Mouse (Mus musculus) left cerebral cortex, adult 2 months (tissue): Measurements from ENCODE around the gene AW011738. TPM values are rescaled to one million over a fixed set of nuclear protein-coding genes. Genes with fewer than 3 reads are reported as not detected.

Source experiments
- DNase-seq, 2 experiments: peaks; one replicate each; pipeline ENCODE4 v3.0.0; 2021 to 2022; ENCODE audit warnings: low spot score in 2 of 2, mixed read lengths in 1 of 2; ENCODE audit errors: extremely low spot score in 1 of 2
- H3K27ac ChIP-seq: fragments of 200-600 bp; 2 replicates; pipeline ENCODE4 v1.8.1; 2022
- H3K4me3 ChIP-seq: fragments of 200-600 bp; 2 replicates; pipeline ENCODE4 v1.8.1; 2022
- CTCF ChIP-seq: fragments of 200-600 bp; IDR thresholded peaks from 2 replicates; pipeline ENCODE4 v1.8.1; 2022; ENCODE audit warnings: antibody characterized with exemption, mild to moderate bottlenecking, moderate library complexity
- intact Hi-C: fragments of 180-260 bp; cut with DNase I; formaldehyde crosslinking; loops from one replicate; pipeline ENCODE4 v1.15.1; 2025
- total RNA-seq, 2 experiments: library from RNA; stranded (reverse); gene quantifications; 2 replicates each; pipeline ENCODE4 v1.2.3; 2021

Gene AW011738
- total RNA-seq, 2 experiments from 2014 or later, result 6.4 to 6.6 TPM

GRCm38 (mm10) chr4:156200623-156201475 lies 2.3 kb upstream of the AW011738 start, which contains the start of gene Isg15:
Gene Isg15 (minus strand): TSS chr4:156200818.
- Histone ChIP-seq H3K4me3 (no peak within 1 kb of the TSS), H3K27ac (no peak within 1 kb of the TSS)
- no peak for TF ChIP-seq CTCF
- no peak for DNase-seq
- intact Hi-C loops, result no loop called here

- peak overlapping the region; percentile 55 for H3K27ac ChIP-seq
- peak overlapping the region; percentile 72 for H3K4me3 ChIP-seq
- TF ChIP-seq CTCF, result no peak
- DNase-seq, result no peak
- intact Hi-C loops, result loop anchor here (2.0 kb wide), 1 partner anchor 32 kb away; the partner anchor contains the start of gene Plekhn1
Observed at GRCm38 (mm10) chr4:156202462-156202893, 626 bp upstream of the AW011738 start.

- TF ChIP-seq CTCF, result no peak
- Histone ChIP-seq H3K27ac (peak overlapping the region; percentile 76), H3K4me3 (peak overlapping the region; percentile 72)
- intact Hi-C loops, result loop anchor here (2.0 kb wide), 1 partner anchor 31 kb away; the partner anchor contains the start of gene Plekhn1
- peak in 1 of 2 experiments; percentile 28 for DNase-seq
Observed at GRCm38 (mm10) chr4:156203413-156204131, 468 bp downstream of the AW011738 start.

GRCm38 (mm10) chr4:156208872-156209271 lies 5.8 kb downstream of the AW011738 start:
- TF ChIP-seq CTCF, result no peak
- intact Hi-C loops, result no loop called here
- Histone ChIP-seq H3K4me3 (no peak overlapping the region), H3K27ac (no peak overlapping the region)
- no peak for DNase-seq

- DNase-seq, result no peak
- Histone ChIP-seq H3K4me3 (no peak overlapping the region), H3K27ac (no peak overlapping the region; the same call in 1 of the 2 replicates)
- TF ChIP-seq CTCF, result no peak
- intact Hi-C loops, result no loop called here
Observed at GRCm38 (mm10) chr4:156209963-156210635, 7.0 kb downstream of the AW011738 start.

- Histone ChIP-seq H3K27ac (no peak overlapping the region), H3K4me3 (no peak overlapping the region)
- no peak for TF ChIP-seq CTCF
- intact Hi-C loops, result no loop called here
- DNase-seq, result no peak
Observed at GRCm38 (mm10) chr4:156213134-156213533, 10.0 kb downstream of the AW011738 start.

- intact Hi-C loops, result no loop called here
- Histone ChIP-seq H3K27ac (no peak within 1 kb of the TSS), H3K4me3 (no peak within 1 kb of the TSS)
- no peak for DNase-seq
- TF ChIP-seq CTCF, result no peak
Observed at GRCm38 (mm10) chr4:156215649-156216048, 12.5 kb downstream of the AW011738 start, which contains the start of gene Perm1. Gene Perm1 (plus strand): TSS chr4:156215868.

- intact Hi-C loops, result no loop called here
Observed at GRCm38 (mm10) chr4:156216196-156216595, 13.1 kb downstream of the AW011738 start.

GRCm38 (mm10) chr4:156217022-156217669 lies 14.0 kb downstream of the AW011738 start:
- H3K4me3 ChIP-seq, result no peak overlapping the region
- no peak overlapping the region for H3K27ac ChIP-seq
- no peak for TF ChIP-seq CTCF
- intact Hi-C loops, result no loop called here
- DNase-seq, result no peak

More at GRCm38 (mm10) chr4:156216196-156216595, 13.1 kb downstream of the AW011738 start:
- DNase-seq, result no peak
- Histone ChIP-seq H3K4me3 (no peak overlapping the region), H3K27ac (no peak overlapping the region)
- TF ChIP-seq CTCF, result no peak

- intact Hi-C loops, result no loop called here
- no peak for DNase-seq
- TF ChIP-seq CTCF, result no peak
Observed at GRCm38 (mm10) chr4:156217838-156218237, 14.7 kb downstream of the AW011738 start.

GRCm38 (mm10) chr4:156219936-156220335 lies 16.8 kb downstream of the AW011738 start:
- intact Hi-C loops, result no loop called here
- Histone ChIP-seq H3K4me3 (no peak overlapping the region), H3K27ac (no peak overlapping the region)
- TF ChIP-seq CTCF, result no peak
- DNase-seq, result no peak

More at GRCm38 (mm10) chr4:156217838-156218237, 14.7 kb downstream of the AW011738 start:
- H3K27ac ChIP-seq, result no peak overlapping the region
- no peak overlapping the region for H3K4me3 ChIP-seq
